Comparison of ENCODE assay signal across 8 mouse cellular contexts in genomic region chr1:74237671-74238070, GRCm38 (mm10). TPM values are rescaled to one million over a fixed set of nuclear protein-coding genes. Genes with fewer than 3 reads are reported as not detected.
DNase-seq lines count a peak whose midpoint lies in the region; ATAC-seq and TF ChIP-seq lines count a peak whose summit lies in the region.

No protein-coding gene starts in this region.

- no peaks in the 10 kb centered on the region for H3K36me3 ChIP-seq in heart, embryonic 10.5 days
- H3K36me3 ChIP-seq in ES-Bruce4 (ENCODE audit: control insufficient read depth, insufficient read depth, low read length, poor library complexity, severe bottlenecking): no peaks in the 10 kb centered on the region
- no peaks in the 10 kb centered on the region for H3K36me3 ChIP-seq in hindbrain, embryonic 10.5 days

- no peaks in the 10 kb centered on the region for H3K27me3 ChIP-seq in heart, embryonic 10.5 days (ENCODE audit: insufficient read depth, poor library complexity, severe bottlenecking)
- H3K27me3 ChIP-seq in ES-Bruce4 (ENCODE audit: control insufficient read depth, insufficient read depth, low read length, poor library complexity, severe bottlenecking): no peaks in the 10 kb centered on the region
- H3K27me3 ChIP-seq in hindbrain, embryonic 10.5 days (ENCODE audit: insufficient read depth, poor library complexity, severe bottlenecking): no peaks in the 10 kb centered on the region

- peak overlapping the region; percentile 80 for H3K4me3 ChIP-seq in heart, embryonic 10.5 days
- H3K4me3 ChIP-seq in ES-Bruce4 (ENCODE audit: low read depth, low read length): no peak overlapping the region
- peak overlapping the region; percentile 94 for H3K4me3 ChIP-seq in hindbrain, embryonic 10.5 days

- no peak for TF ChIP-seq CTCF in ES-Bruce4 (IDR thresholded peaks at IDR 0.05; ENCODE audit: low read depth, low read length)

- ATAC-seq in megakaryocyte, adult 5-6 weeks (ENCODE audit: poor library complexity, severe bottlenecking): peak; percentile 40
- no peak for ATAC-seq in inflammation-experienced regulatory T-cells, adult 6 months

- no peak for TF ChIP-seq EP300 in ES-Bruce4 (IDR thresholded peaks at IDR 0.05; ENCODE audit: insufficient read depth, low read depth, low read length)

- peak overlapping the region; percentile 91 for H3K9ac ChIP-seq in ES-Bruce4 (ENCODE audit: low read depth, poor library complexity, severe bottlenecking)

- TF ChIP-seq POLR2A in ES-Bruce4 (IDR thresholded peaks at IDR 0.05; ENCODE audit: insufficient read depth, low read length): no peak

- peak overlapping the region; percentile 96; the same call in 1 of the 2 replicates for H3K27ac ChIP-seq in heart, embryonic 10.5 days
- H3K27ac ChIP-seq in ES-Bruce4 (ENCODE audit: insufficient read depth, low read length): no peak overlapping the region
- peak overlapping the region; percentile 95; the same call in 1 of the 2 replicates for H3K27ac ChIP-seq in hindbrain, embryonic 10.5 days

- 40% methylated on average over 5 of the region's 5 CpGs for WGBS in heart, embryonic 10.5 days
- 55% methylated on average over 5 of the region's 5 CpGs for WGBS in hindbrain, embryonic 10.5 days

- no peaks in the 10 kb centered on the region for H3K9me3 ChIP-seq in heart, embryonic 10.5 days
- H3K9me3 ChIP-seq in ES-Bruce4 (replicated peaks; ENCODE audit: control insufficient read depth, insufficient read depth, low read length, poor library complexity, severe bottlenecking): no peaks in the 10 kb centered on the region
- H3K9me3 ChIP-seq in hindbrain, embryonic 10.5 days: no peaks in the 10 kb centered on the region

- peaks cover 37% of the 10 kb centered on the region for H3K4me1 ChIP-seq in heart, embryonic 10.5 days
- peaks cover 3% of the 10 kb centered on the region for H3K4me1 ChIP-seq in ES-Bruce4 (ENCODE audit: control insufficient read depth, insufficient read depth, low read length)
- peaks cover 33% of the 10 kb centered on the region for H3K4me1 ChIP-seq in hindbrain, embryonic 10.5 days (replicated peaks)

- intact Hi-C loops in heart, postnatal 10 days (cut with DNase I): no loop called here
- intact Hi-C loops in left cerebral cortex, postnatal 36 days (cut with DNase I): loop anchor here (2.0 kb wide), 1 partner anchor 47 kb away; the partner anchor contains the start of genes Aamp and Pnkd

- DNase-seq in heart, embryonic 10.5 days (ENCODE audit: low spot score): no peak
- no peak for DNase-seq in heart, postnatal 10 days
- DNase-seq in hindbrain, embryonic 10.5 days (ENCODE audit: low spot score): no peak
- no peak for DNase-seq in layer of hippocampus, adult 11-12 months (ENCODE audit: low spot score)
- DNase-seq in left cerebral cortex, postnatal 36 days (ENCODE audit: low spot score in 2 of 2): no peak

RNA-seq across cellular contexts. Expression of gene Arpc2, which starts 1.8 kb away (rescaled TPM):
- 470 and 475 TPM in 2 replicates for polyA plus RNA-seq in heart, embryonic 10.5 days (2016; fragmentation: Nextera tagmentation; extraction: Ambion mirVana)
- total RNA-seq in heart, postnatal 10 days (2021): 100 to 1,000 TPM; 213 to 219 TPM
- 282 and 284 TPM in 2 replicates for polyA plus RNA-seq in ES-Bruce4 (2011; ENCODE audit: insufficient read depth, insufficient read length, low read depth, missing spikeins)
- polyA plus RNA-seq in hindbrain, embryonic 10.5 days (2016; fragmentation: Nextera tagmentation; extraction: Ambion mirVana): 352 and 355 TPM in 2 replicates
- total RNA-seq in megakaryocyte, adult 5-6 weeks (2015): 1,564 and 1,782 TPM in 2 replicates
- 803 and 834 TPM in 2 replicates for total RNA-seq in megakaryocyte, adult 5-6 weeks (2017)
- 100 to 1,000 TPM; 611 to 878 (median 637) TPM for polyA plus RNA-seq in inflammation-experienced regulatory T-cells, adult 6 months (2017; shearing (Covaris generic))
- total RNA-seq in left cerebral cortex, postnatal 36 days (2021): 100 to 1,000 TPM; 259 to 262 TPM

RNA-seq across cellular contexts. Expression of gene Gpbar1, which starts 40.7 kb away (rescaled TPM):
- polyA plus RNA-seq in heart, embryonic 10.5 days (2016; fragmentation: Nextera tagmentation; extraction: Ambion mirVana): 0.70 and 1.7 TPM in 2 replicates
- total RNA-seq in heart, postnatal 10 days (2021): not detected
- polyA plus RNA-seq in ES-Bruce4 (2011; ENCODE audit: insufficient read depth, insufficient read length, low read depth, missing spikeins): not detected in 2 replicates
- polyA plus RNA-seq in hindbrain, embryonic 10.5 days (2016; fragmentation: Nextera tagmentation; extraction: Ambion mirVana): 0.15 and 0.24 TPM in 2 replicates
- total RNA-seq in megakaryocyte, adult 5-6 weeks (2015): not detected in 2 replicates
- not detected in 2 replicates for total RNA-seq in megakaryocyte, adult 5-6 weeks (2017)
- under 1 TPM in 1 of 3 experiments, not detected in 2; 0.34 TPM for polyA plus RNA-seq in inflammation-experienced regulatory T-cells, adult 6 months (2017; shearing (Covaris generic))
- total RNA-seq in left cerebral cortex, postnatal 36 days (2021): not detected

RNA-seq across cellular contexts. Expression of gene Cxcr1, which starts 43.2 kb away (rescaled TPM):
- polyA plus RNA-seq in heart, embryonic 10.5 days (2016; fragmentation: Nextera tagmentation; extraction: Ambion mirVana): not detected in 2 replicates
- not detected for total RNA-seq in heart, postnatal 10 days (2021)
- not detected in 2 replicates for polyA plus RNA-seq in ES-Bruce4 (2011; ENCODE audit: insufficient read depth, insufficient read length, low read depth, missing spikeins)
- not detected in 2 replicates for polyA plus RNA-seq in hindbrain, embryonic 10.5 days (2016; fragmentation: Nextera tagmentation; extraction: Ambion mirVana)
- total RNA-seq in megakaryocyte, adult 5-6 weeks (2015): 0.20 and 0.87 TPM in 2 replicates
- 0.18 TPM in 1 of 2 replicates, not detected in the other for total RNA-seq in megakaryocyte, adult 5-6 weeks (2017)
- not detected for polyA plus RNA-seq in inflammation-experienced regulatory T-cells, adult 6 months (2017; shearing (Covaris generic))
- total RNA-seq in left cerebral cortex, postnatal 36 days (2021): not detected

RNA-seq across cellular contexts. Expression of gene Aamp, which starts 46.9 kb away (rescaled TPM):
- 224 and 261 TPM in 2 replicates for polyA plus RNA-seq in heart, embryonic 10.5 days (2016; fragmentation: Nextera tagmentation; extraction: Ambion mirVana)
- 100 to 1,000 TPM; 103 to 109 TPM for total RNA-seq in heart, postnatal 10 days (2021)
- polyA plus RNA-seq in ES-Bruce4 (2011; ENCODE audit: insufficient read depth, insufficient read length, low read depth, missing spikeins): 96.3 and 103 TPM in 2 replicates
- polyA plus RNA-seq in hindbrain, embryonic 10.5 days (2016; fragmentation: Nextera tagmentation; extraction: Ambion mirVana): 238 and 248 TPM in 2 replicates
- total RNA-seq in megakaryocyte, adult 5-6 weeks (2015): 27.8 and 33.6 TPM in 2 replicates
- total RNA-seq in megakaryocyte, adult 5-6 weeks (2017): 48.2 and 59.5 TPM in 2 replicates
- 100 to 1,000 TPM; 150 to 222 (median 210) TPM for polyA plus RNA-seq in inflammation-experienced regulatory T-cells, adult 6 months (2017; shearing (Covaris generic))
- total RNA-seq in left cerebral cortex, postnatal 36 days (2021): 100 to 1,000 TPM; 139 to 143 TPM

RNA-seq across cellular contexts. Expression of gene Pnkd, which starts 47.1 kb away (rescaled TPM):
- polyA plus RNA-seq in heart, embryonic 10.5 days (2016; fragmentation: Nextera tagmentation; extraction: Ambion mirVana): 170 and 253 TPM in 2 replicates
- 100 to 1,000 TPM; 205 to 211 TPM for total RNA-seq in heart, postnatal 10 days (2021)
- polyA plus RNA-seq in ES-Bruce4 (2011; ENCODE audit: insufficient read depth, insufficient read length, low read depth, missing spikeins): 40.9 and 43.6 TPM in 2 replicates
- 111 and 120 TPM in 2 replicates for polyA plus RNA-seq in hindbrain, embryonic 10.5 days (2016; fragmentation: Nextera tagmentation; extraction: Ambion mirVana)
- total RNA-seq in megakaryocyte, adult 5-6 weeks (2015): 23.5 and 23.6 TPM in 2 replicates
- total RNA-seq in megakaryocyte, adult 5-6 weeks (2017): 7.7 and 8.9 TPM in 2 replicates
- polyA plus RNA-seq in inflammation-experienced regulatory T-cells, adult 6 months (2017; shearing (Covaris generic)): 100 to 1,000 TPM in 1 of 3 experiments, 10 to 100 TPM in 2; 90.4 to 101 (median 95.6) TPM
- 100 to 1,000 TPM; 151 to 166 TPM for total RNA-seq in left cerebral cortex, postnatal 36 days (2021)
